26 mouse cellular contexts compared by ENCODE assay signal in genomic region chr13:107491423-107491822, GRCm38 (mm10).
DNase-seq lines count a peak whose midpoint lies in the region; ATAC-seq and TF ChIP-seq lines count a peak whose summit lies in the region.
"Had no signal": no experiment of that assay in that cellular context is flagged by ENCODE, and none has a peak within 500 bp of the region (broad histone marks: within the 10 kb centered on the region; RNA-seq: fewer than 3 reads in every experiment).

No protein-coding gene starts in this region.

- no peak overlapping the region for H3K27ac ChIP-seq in embryonic facial prominence, embryonic 15.5 days (replicated peaks)
- no peak overlapping the region for H3K27ac ChIP-seq in embryonic facial prominence, embryonic 10.5 days (replicated peaks)
- no peak overlapping the region for H3K27ac ChIP-seq in hindbrain, embryonic 14.5 days
- no peak overlapping the region for H3K27ac ChIP-seq in hindbrain, embryonic 12.5 days
- no peak overlapping the region for H3K27ac ChIP-seq in forebrain, embryonic 16.5 days (ENCODE audit: low read length)
- no peak overlapping the region for H3K27ac ChIP-seq in layer of hippocampus, adult 2 months
- H3K27ac ChIP-seq: heart, adult 2 months; kidney, embryonic 15.5 days; left cerebral cortex, adult 2 months; limb, embryonic 12.5 days; liver, embryonic 15.5 days; midbrain, embryonic 12.5 days had no signal

- TF ChIP-seq POLR2A in brain, embryonic 14.5 days (IDR thresholded peaks at IDR 0.05; ENCODE audit: borderline replicate concordance, extremely low read depth, insufficient read depth, insufficient read length, poor library complexity, severe bottlenecking), result no peak

- ATAC-seq in embryonic facial prominence, embryonic 15.5 days (ENCODE audit: insufficient number of reproducible peaks, low FRiP score, low TSS enrichment, low read depth), result peak; percentile 34; the same call in 1 of the 2 replicates
- 0 out of 2 replicates have a peak, but pooled peaks have one; percentile 37 for ATAC-seq in hindbrain, embryonic 14.5 days (ENCODE audit: low FRiP score)
- no peak for ATAC-seq in hindbrain, embryonic 12.5 days (ENCODE audit: low FRiP score)
- ATAC-seq in forebrain, embryonic 16.5 days, result peak; percentile 57; the same call in 1 of the 2 replicates

- H3K36me3 ChIP-seq in embryonic facial prominence, embryonic 15.5 days, result no peaks in the 10 kb centered on the region
- no peaks in the 10 kb centered on the region for H3K36me3 ChIP-seq in embryonic facial prominence, embryonic 10.5 days (replicated peaks)
- no peaks in the 10 kb centered on the region for H3K36me3 ChIP-seq in hindbrain, embryonic 14.5 days (replicated peaks; ENCODE audit: control insufficient read depth, insufficient read depth)
- no peaks in the 10 kb centered on the region for H3K36me3 ChIP-seq in hindbrain, embryonic 12.5 days
- H3K36me3 ChIP-seq in forebrain, embryonic 16.5 days (ENCODE audit: control insufficient read depth, insufficient read depth), result no peaks in the 10 kb centered on the region
- H3K36me3 ChIP-seq: heart, embryonic 12.5 days; kidney, embryonic 15.5 days; limb, embryonic 12.5 days; liver, embryonic 15.5 days; midbrain, embryonic 12.5 days had no signal

- no peak for TF ChIP-seq CTCF in brain, embryonic 14.5 days (IDR thresholded peaks at IDR 0.05; ENCODE audit: borderline replicate concordance, extremely low read depth, insufficient read depth, insufficient read length)
- no peak for TF ChIP-seq CTCF in layer of hippocampus, adult 2 months (conservative IDR thresholded peaks at IDR 0.05)

- H3K4me2 ChIP-seq in embryonic facial prominence, embryonic 15.5 days (replicated peaks), result no peak overlapping the region
- no peak overlapping the region for H3K4me2 ChIP-seq in hindbrain, embryonic 14.5 days (replicated peaks)
- H3K4me2 ChIP-seq in hindbrain, embryonic 12.5 days (replicated peaks), result no peak overlapping the region
- no peak overlapping the region for H3K4me2 ChIP-seq in forebrain, embryonic 16.5 days (ENCODE audit: low read length)
- H3K4me2 ChIP-seq: heart, embryonic 12.5 days; kidney, embryonic 15.5 days; limb, embryonic 12.5 days; liver, embryonic 15.5 days; lung, embryonic 14.5 days; midbrain, embryonic 12.5 days had no signal

- no peak overlapping the region for H3K9ac ChIP-seq in embryonic facial prominence, embryonic 15.5 days
- H3K9ac ChIP-seq in hindbrain, embryonic 14.5 days, result no peak overlapping the region
- H3K9ac ChIP-seq in hindbrain, embryonic 12.5 days, result no peak overlapping the region
- H3K9ac ChIP-seq in forebrain, embryonic 16.5 days (replicated peaks; ENCODE audit: low read depth, low read length), result no peak overlapping the region
- H3K9ac ChIP-seq: heart, embryonic 12.5 days; kidney, embryonic 15.5 days; limb, embryonic 12.5 days; liver, embryonic 15.5 days; lung, embryonic 14.5 days; midbrain, embryonic 12.5 days had no signal

- H3K4me3 ChIP-seq in embryonic facial prominence, embryonic 15.5 days (replicated peaks), result no peak overlapping the region
- H3K4me3 ChIP-seq in embryonic facial prominence, embryonic 10.5 days, result no peak overlapping the region
- H3K4me3 ChIP-seq in hindbrain, embryonic 14.5 days (replicated peaks; ENCODE audit: low read length), result no peak overlapping the region
- no peak overlapping the region for H3K4me3 ChIP-seq in hindbrain, embryonic 12.5 days
- H3K4me3 ChIP-seq in forebrain, embryonic 16.5 days (replicated peaks; ENCODE audit: low read length), result no peak overlapping the region
- H3K4me3 ChIP-seq in layer of hippocampus, adult 2 months, result no peak overlapping the region
- H3K4me3 ChIP-seq: heart, adult 2 months; heart, embryonic 12.5 days; kidney, embryonic 15.5 days; left cerebral cortex, adult 2 months; limb, embryonic 12.5 days; liver, embryonic 15.5 days; midbrain, embryonic 12.5 days; myocyte had no signal

- WGBS in embryonic facial prominence, embryonic 15.5 days, result 69% methylated on average over 7 of the region's 7 CpGs
- WGBS in embryonic facial prominence, embryonic 10.5 days, result 74% methylated on average over 7 of the region's 7 CpGs
- 35% methylated on average over 7 of the region's 7 CpGs for WGBS in hindbrain, embryonic 14.5 days
- WGBS in hindbrain, embryonic 12.5 days, result 52% methylated on average over 7 of the region's 7 CpGs
- 19% methylated on average over 7 of the region's 7 CpGs for WGBS in forebrain, embryonic 16.5 days

- no peaks in the 10 kb centered on the region for H3K9me3 ChIP-seq in embryonic facial prominence, embryonic 15.5 days (replicated peaks)
- no peaks in the 10 kb centered on the region for H3K9me3 ChIP-seq in embryonic facial prominence, embryonic 10.5 days
- no peaks in the 10 kb centered on the region for H3K9me3 ChIP-seq in hindbrain, embryonic 14.5 days (ENCODE audit: control insufficient read depth, low read length)
- H3K9me3 ChIP-seq in hindbrain, embryonic 12.5 days (replicated peaks), result no peaks in the 10 kb centered on the region
- no peaks in the 10 kb centered on the region for H3K9me3 ChIP-seq in forebrain, embryonic 16.5 days (ENCODE audit: control insufficient read depth, low read length)
- H3K9me3 ChIP-seq: heart, embryonic 12.5 days; kidney, embryonic 15.5 days; limb, embryonic 12.5 days; liver, embryonic 15.5 days; midbrain, embryonic 12.5 days had no signal

- DNase-seq in embryonic facial prominence, embryonic 10.5 days (ENCODE audit: low spot score), result no peak
- DNase-seq in hindbrain, embryonic 14.5 days (ENCODE audit: low spot score), result no peak
- peak; percentile 62 for DNase-seq in brain, embryonic 14.5 days (ENCODE audit: low read depth)
- no peak for DNase-seq in layer of hippocampus, adult 2 months (ENCODE audit: low spot score in 2 of 2)
- no peak for DNase-seq in cerebellum, postnatal 25 days
- DNase-seq: adrenal gland, adult 8-10 months; cerebellum, adult 11 months; cerebellum, adult 9-11 months; gastrocnemius, postnatal 36 days; heart, adult 2 months; kidney, adult 18-20 months; kidney, postnatal 25 days; lung, embryonic 14.5 days; lung, postnatal 14 days; right cerebral cortex, postnatal 14 days had no signal

- H3K4me1 ChIP-seq in embryonic facial prominence, embryonic 15.5 days, result peaks cover 10% of the 10 kb centered on the region; the same call in 1 of the 2 replicates
- H3K4me1 ChIP-seq in embryonic facial prominence, embryonic 10.5 days, result peaks cover 16% of the 10 kb centered on the region
- H3K4me1 ChIP-seq in hindbrain, embryonic 14.5 days (replicated peaks; ENCODE audit: control insufficient read depth, insufficient read depth, low read length), result no peaks in the 10 kb centered on the region
- H3K4me1 ChIP-seq in hindbrain, embryonic 12.5 days, result no peaks in the 10 kb centered on the region
- H3K4me1 ChIP-seq in forebrain, embryonic 16.5 days (replicated peaks; ENCODE audit: control insufficient read depth, insufficient read depth, low read length), result peaks cover 18% of the 10 kb centered on the region
- H3K4me1 ChIP-seq: heart, embryonic 12.5 days; limb, embryonic 12.5 days; liver, embryonic 15.5 days had no signal

- H3K27me3 ChIP-seq in embryonic facial prominence, embryonic 15.5 days, result 0 out of 2 replicates have a peak, but pooled peaks cover 4% of the 10 kb centered on the region
- 0 out of 2 replicates have a peak, but pooled peaks cover 3% of the 10 kb centered on the region for H3K27me3 ChIP-seq in embryonic facial prominence, embryonic 10.5 days (replicated peaks; ENCODE audit: low read depth, poor library complexity, severe bottlenecking)
- no peaks in the 10 kb centered on the region for H3K27me3 ChIP-seq in hindbrain, embryonic 14.5 days (ENCODE audit: control insufficient read depth, insufficient read depth, low read length)
- no peaks in the 10 kb centered on the region for H3K27me3 ChIP-seq in hindbrain, embryonic 12.5 days
- H3K27me3 ChIP-seq in forebrain, embryonic 16.5 days (replicated peaks; ENCODE audit: control insufficient read depth, insufficient read depth, low read length), result no peaks in the 10 kb centered on the region
- H3K27me3 ChIP-seq: CH12.LX; heart, embryonic 12.5 days; kidney, embryonic 15.5 days; liver, embryonic 15.5 days had no signal
